Mouse (Mus musculus) spleen, postnatal 4 days (tissue): ENCODE measurements around the gene Dohh.
A peak's percentile ranks its signal among the peaks of the same experiment; 100 is the strongest.

Experiments
- DNase-seq, 2 experiments: peaks; one replicate each; pipeline ENCODE4 v3.0.0; 2022; ENCODE audit warnings: low spot score in 2 of 2

Gene Dohh

GRCm38 (mm10) chr10:81417227-81418215 is 33.3 kb downstream of the Dohh start:
- no peak for DNase-seq

GRCm38 (mm10) chr10:81418216-81419070 is 34.2 kb downstream of the Dohh start:
- no peak for DNase-seq

- no peak for DNase-seq
These were observed 35.1 kb downstream of the Dohh start for GRCm38 (mm10) chr10:81419111-81419928.

GRCm38 (mm10) chr10:81420191-81420767 is 36.1 kb downstream of the Dohh start:
- no peak for DNase-seq

GRCm38 (mm10) chr10:81421041-81421796 is 37.0 kb downstream of the Dohh start:
- peak; percentile 11 to 56 for DNase-seq

GRCm38 (mm10) chr10:81421797-81422100 is 37.5 kb downstream of the Dohh start:
- no peak for DNase-seq

- DNase-seq = peak in 1 of 2 experiments; percentile 64
These were observed 38.0 kb downstream of the Dohh start for GRCm38 (mm10) chr10:81422191-81422590.

- no peak for DNase-seq
These were observed 38.5 kb downstream of the Dohh start for GRCm38 (mm10) chr10:81422661-81423217.

DNA sequence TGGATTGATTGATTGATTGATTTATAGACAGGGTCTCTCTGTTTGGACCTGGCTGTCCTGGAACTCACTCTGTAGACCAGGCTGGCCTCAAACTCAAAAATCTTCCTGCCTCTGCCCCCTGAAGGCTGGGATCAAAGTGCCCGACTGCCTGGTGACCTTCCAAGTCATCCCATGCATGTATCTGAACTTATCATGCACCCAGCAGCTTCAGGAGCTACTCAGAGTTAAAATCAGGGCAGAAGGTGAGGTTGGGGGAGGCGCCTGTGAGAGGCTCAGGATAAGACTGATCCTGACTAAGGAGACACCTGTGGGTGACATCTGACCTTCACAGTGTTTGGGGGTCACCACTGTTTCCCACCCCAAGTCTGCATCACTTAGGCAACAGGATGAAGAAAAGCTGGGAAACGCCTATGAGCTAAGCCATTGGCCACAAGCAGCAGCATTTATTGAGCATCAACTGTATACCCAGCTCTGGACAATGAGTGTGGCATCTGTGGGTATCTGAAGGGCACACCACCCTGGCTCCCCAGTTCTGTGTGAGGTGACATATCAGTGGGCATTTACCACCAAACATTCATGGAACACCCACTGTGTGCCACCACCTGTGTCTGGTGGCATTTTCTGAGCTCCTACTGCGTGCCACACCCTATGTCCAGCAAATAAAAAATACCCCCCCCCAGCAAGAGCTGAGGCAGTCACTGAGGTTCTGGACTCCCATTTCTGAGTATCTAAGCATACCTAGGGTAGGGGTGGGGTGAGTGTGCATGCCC is 39.4 kb downstream of the Dohh start:
- peak in 1 of 2 experiments; percentile 11 for DNase-seq

DNA sequence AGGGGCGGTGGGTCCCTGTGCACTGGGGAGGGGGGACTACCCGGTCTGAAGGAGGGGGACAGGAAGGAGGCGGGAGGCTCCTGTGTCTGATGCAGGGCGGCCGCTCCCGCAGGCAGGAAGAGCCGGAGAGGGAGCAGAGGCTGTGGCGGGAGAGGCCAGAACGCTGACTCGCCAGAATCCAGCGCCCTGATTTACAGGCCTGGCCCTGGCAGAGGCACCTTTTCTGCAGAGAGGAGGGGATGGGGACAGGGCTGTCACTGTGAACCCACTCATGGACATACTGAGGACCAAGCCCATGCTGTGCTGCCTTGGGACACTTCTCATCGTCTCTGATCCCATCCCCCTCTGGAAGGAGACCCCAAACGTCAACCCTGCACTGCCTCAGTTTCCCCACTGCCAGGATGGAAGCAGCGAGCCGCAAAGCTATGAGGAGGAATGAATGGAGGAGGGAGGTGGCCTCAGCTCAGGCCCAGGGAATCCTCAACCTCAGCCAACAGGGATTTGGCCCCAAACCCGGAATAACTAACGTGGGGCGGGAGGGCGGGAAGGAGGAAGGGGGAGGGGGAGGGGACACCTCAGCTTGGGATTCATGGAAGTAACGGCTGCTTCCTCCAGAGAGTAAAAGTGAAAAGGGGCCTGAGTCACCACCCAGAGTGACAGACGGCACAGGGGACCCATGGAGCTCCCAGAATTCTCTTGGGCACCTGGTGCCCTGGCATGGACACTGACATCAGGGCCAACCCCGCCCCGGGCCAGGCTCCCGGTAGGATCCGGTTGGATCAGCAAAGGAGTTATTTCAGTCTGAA is 40.2 kb downstream of the Dohh start:
- peak; percentile 15 to 63 for DNase-seq

GRCm38 (mm10) chr10:81425236-81425850 is 41.1 kb downstream of the Dohh start:
- peak; percentile 13 to 63 for DNase-seq

DNA sequence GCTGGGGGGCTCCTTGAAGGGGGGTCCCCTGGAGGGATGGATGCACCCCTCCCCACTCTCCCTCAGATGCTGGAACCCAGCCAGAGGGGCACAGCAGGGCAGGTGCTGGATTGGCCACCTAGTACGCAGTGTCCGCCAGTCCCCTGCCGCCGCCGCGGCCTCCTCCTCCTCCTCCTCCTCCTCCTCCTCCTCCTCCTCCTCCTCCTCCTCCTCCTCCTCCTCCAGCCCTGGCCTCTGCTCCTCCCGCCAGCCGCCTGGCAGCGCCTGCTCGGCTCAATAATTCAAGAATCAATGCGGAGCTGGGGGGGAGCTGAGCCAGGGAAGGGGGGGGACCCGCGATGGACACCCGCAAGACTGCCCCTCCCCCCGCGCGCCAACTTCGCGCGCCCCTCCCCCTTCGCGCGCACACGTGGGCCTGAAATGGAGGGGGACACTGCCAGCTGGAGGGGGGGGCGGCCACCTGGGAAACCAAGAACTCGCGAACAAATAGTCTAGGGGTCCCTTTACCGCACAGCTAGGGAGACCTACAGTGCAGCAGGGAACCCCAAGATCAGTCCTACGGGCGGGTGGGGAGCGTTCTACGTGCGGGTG is 41.9 kb downstream of the Dohh start:
- peak; percentile 12 to 62 for DNase-seq

DNA sequence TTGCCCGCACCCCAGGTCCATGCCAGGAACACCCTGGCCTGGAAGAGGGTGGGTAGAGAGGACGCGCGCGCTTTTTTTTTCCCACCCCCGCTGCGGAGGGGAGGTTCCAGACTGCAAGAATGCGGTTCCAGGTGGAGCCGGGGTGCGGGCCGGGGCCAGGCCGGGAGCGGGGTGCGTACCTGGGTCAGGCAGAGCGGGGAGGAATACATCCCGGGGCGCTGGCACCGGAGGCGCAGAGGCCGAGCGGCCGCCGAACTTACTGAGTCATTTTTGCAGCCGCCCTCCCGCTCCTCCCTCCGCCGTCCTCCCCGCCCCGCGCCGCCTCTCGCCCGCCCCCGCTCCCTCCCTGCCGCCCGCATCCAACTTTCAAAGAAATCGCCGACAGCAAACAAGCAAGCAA is 42.7 kb downstream of the Dohh start:
- DNase-seq = peak; percentile 29 to 77

DNA sequence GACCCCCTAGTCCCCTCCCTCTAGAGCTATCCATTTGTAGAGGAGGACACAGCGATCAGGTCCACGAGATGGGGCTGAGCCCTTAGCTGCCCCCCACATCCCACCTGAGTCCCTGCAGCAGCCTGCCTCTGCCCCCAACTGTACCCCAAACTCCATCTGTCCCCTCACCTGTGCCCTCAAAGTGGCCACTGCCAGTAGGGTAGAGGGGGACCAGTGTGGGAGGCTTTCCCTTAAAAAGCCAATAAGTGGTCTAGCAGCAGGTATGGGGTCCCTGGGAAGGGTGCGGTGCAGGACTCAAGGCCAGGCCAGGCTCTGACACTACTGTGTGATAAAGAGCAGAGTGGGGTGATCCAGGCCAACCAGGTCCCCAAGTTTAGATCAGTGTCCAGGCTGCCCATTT is 43.1 kb downstream of the Dohh start:
- DNase-seq = peak; percentile 11 to 64

GRCm38 (mm10) chr10:81427804-81428506 is 43.7 kb downstream of the Dohh start:
- peak; percentile 12 to 62 for DNase-seq

DNA sequence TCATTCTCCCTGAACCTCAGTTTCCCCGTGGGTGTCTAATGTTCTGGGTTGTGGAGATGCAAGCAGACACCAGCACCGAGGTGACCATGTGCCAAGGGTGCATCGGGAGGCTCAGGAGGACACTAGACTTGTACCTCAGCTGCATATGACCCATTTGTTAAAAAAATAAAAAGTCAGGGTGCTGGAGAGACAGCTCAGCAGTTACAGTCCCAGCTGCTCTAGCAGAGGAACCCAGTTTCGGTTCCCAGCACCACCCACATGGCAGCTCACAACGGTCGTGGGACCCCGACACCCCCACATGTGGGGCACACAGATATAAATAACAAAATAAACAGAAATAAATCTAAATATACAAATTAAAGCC is 44.3 kb downstream of the Dohh start:
- DNase-seq = peak in 1 of 2 experiments; percentile 10

DNA sequence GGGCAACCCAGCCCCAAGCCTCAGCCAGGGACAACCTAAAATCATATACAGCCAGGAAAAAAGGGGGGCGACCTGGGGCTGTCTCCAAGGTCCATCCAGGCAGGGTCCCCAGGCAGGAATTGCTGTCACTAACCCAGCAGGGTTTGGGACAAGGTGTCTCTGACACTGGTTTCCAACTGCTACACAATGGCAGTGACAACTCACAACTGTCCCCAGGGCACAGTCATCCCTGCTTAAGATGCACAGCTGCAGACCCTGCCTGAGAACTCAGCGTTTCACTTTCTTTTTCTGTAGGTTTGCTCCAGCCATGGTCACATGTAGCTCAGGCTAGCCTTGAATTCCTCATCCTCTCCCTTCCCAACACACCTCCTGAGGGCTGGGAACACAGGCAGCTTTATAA is 44.9 kb downstream of the Dohh start:
- peak; percentile 14 to 63 for DNase-seq
